Mouse (Mus musculus) kidney, postnatal 0 days (tissue): ENCODE results near the gene Gm11492. TPM values are rescaled to one million over a fixed set of nuclear protein-coding genes. Genes with fewer than 3 reads are reported as not detected.

Source experiments
- ATAC-seq: fragments of 200-750 bp; cut with Nextera tagmentation; replicated peaks from 2 replicates; pipeline ENCODE4 v1.8.0; 2017; ENCODE audit warnings: low read depth, moderate number of reproducible peaks, moderate TSS enrichment, moderate library complexity; ENCODE audit not compliant: low FRiP score
- DNase-seq: peaks from one replicate; pipeline ENCODE4 v3.0.0-alpha.2; 2016; ENCODE audit warnings: low spot score
- H3K27ac ChIP-seq: fragments of 300-500 bp; sonication (generic); 2 replicates; pipeline ENCODE4 v1.5.1; 2014; ENCODE audit warnings: mild to moderate bottlenecking
- H3K27me3 ChIP-seq: fragments of 300-500 bp; sonication (generic); 2 replicates; pipeline ENCODE4 v1.6.1; 2014; ENCODE audit warnings: low read length, mixed read lengths; ENCODE audit not compliant: insufficient read depth
- H3K36me3 ChIP-seq: fragments of 300-500 bp; sonication (generic); 2 replicates; pipeline ENCODE4 v1.6.1; 2014; ENCODE audit warnings: low read length, mixed read lengths; ENCODE audit not compliant: insufficient read depth
- H3K4me1 ChIP-seq: fragments of 300-500 bp; sonication (generic); replicated peaks from 2 replicates; pipeline ENCODE4 v1.6.1; 2014; ENCODE audit warnings: antibody characterized with exemption, low read length, mixed read lengths; ENCODE audit not compliant: insufficient read depth
- H3K4me2 ChIP-seq: fragments of 300-500 bp; sonication (generic); 2 replicates; pipeline ENCODE4 v1.6.1; 2014; ENCODE audit warnings: mild to moderate bottlenecking, low read length, moderate library complexity, mixed read lengths
- H3K4me3 ChIP-seq: fragments of 300-500 bp; sonication (generic); replicated peaks from 2 replicates; pipeline ENCODE4 v1.5.1; 2014; ENCODE audit warnings: low read depth, low read length
- H3K9ac ChIP-seq: fragments of 300-500 bp; sonication (generic); 2 replicates; pipeline ENCODE4 v1.6.1; 2014; ENCODE audit warnings: low read depth, low read length
- H3K9me3 ChIP-seq: fragments of 300-500 bp; sonication (generic); replicated peaks from 2 replicates; pipeline ENCODE4 v1.6.1; 2016; ENCODE audit warnings: low read length, inconsistent platforms, mixed read lengths
- CTCF ChIP-seq: IDR thresholded peaks from 2 replicates; pipeline ENCODE4 v1.5.1; 2016; ENCODE audit warnings: antibody characterized with exemption, low read depth, mild to moderate bottlenecking, moderate library complexity
- WGBS: fragments of 180-500 bp; shearing (Covaris S2); extraction: QIAGEN DNeasy Blood & Tissue Kit; methylation state at CpG from one replicate; pipeline ENCODE4 v1.1.7; 2014; 5-methylcytosine and 5-hydroxymethylcytosine counted together
- polyA plus RNA-seq: library from polyadenylated mRNA; unstranded; fragments of >200 nt; fragmentation: Nextera tagmentation; extraction: Ambion mirVana; gene quantifications from 2 replicates; pipeline ENCODE4 v1.2.1, GENCODE M21; 2015

Gene Gm11492
- polyA plus RNA-seq: not detected in 2 replicates

- no peak within 1 kb of the TSS for H3K9ac ChIP-seq
- H3K4me1 ChIP-seq: peaks cover 2% of the 10 kb centered on the region; the same call in 1 of the 2 replicates
- no peak within 1 kb of the TSS for H3K4me3 ChIP-seq
- H3K9me3 ChIP-seq: no peaks in the 10 kb centered on the region
- 79% methylated on average over 3 of the region's 3 CpGs for WGBS
- H3K27ac ChIP-seq: no peak within 1 kb of the TSS
- no peaks in the 10 kb centered on the region for H3K36me3 ChIP-seq
- TF ChIP-seq CTCF: no peak
- no peaks in the 10 kb centered on the region for H3K27me3 ChIP-seq
- ATAC-seq (no peak), DNase-seq (no peak)
- no peak within 1 kb of the TSS for H3K4me2 ChIP-seq
Observed at GRCm38 (mm10) chr11:87566501-87566900, at the start of gene Gm11492. Gm11492 (plus strand) TSS chr11:87566653.

- no peaks in the 10 kb centered on the region for H3K36me3 ChIP-seq
- WGBS: 5% methylated on average over 2 of the region's 2 CpGs
- no peaks in the 10 kb centered on the region for H3K27me3 ChIP-seq
- TF ChIP-seq CTCF: peak; percentile 84
- no peaks in the 10 kb centered on the region for H3K4me1 ChIP-seq
- no peaks in the 10 kb centered on the region for H3K9me3 ChIP-seq
- H3K9ac ChIP-seq: no peak overlapping the region
- H3K4me2 ChIP-seq: no peak overlapping the region
- H3K4me3 ChIP-seq: no peak overlapping the region
- H3K27ac ChIP-seq: no peak overlapping the region
- DNase-seq (peak; percentile 79), ATAC-seq (no peak)
Observed at GRCm38 (mm10) chr11:87519260-87519659, 47.2 kb upstream of the Gm11492 start.

- H3K4me3 ChIP-seq: no peak overlapping the region
- TF ChIP-seq CTCF: no peak
- no peak overlapping the region for H3K27ac ChIP-seq
- H3K4me1 ChIP-seq: no peaks in the 10 kb centered on the region
- H3K27me3 ChIP-seq: no peaks in the 10 kb centered on the region
- WGBS: 74% methylated on average over 5 of the region's 5 CpGs
- H3K9me3 ChIP-seq: no peaks in the 10 kb centered on the region
- H3K36me3 ChIP-seq: no peaks in the 10 kb centered on the region
- no peak overlapping the region for H3K9ac ChIP-seq
- ATAC-seq (no peak), DNase-seq (no peak)
- H3K4me2 ChIP-seq: no peak overlapping the region
Observed at GRCm38 (mm10) chr11:87523466-87523865, 43.0 kb upstream of the Gm11492 start.

GRCm38 (mm10) chr11:87523967-87524366, 42.5 kb upstream of the Gm11492 start:
- Histone ChIP-seq H3K4me3 (no peak overlapping the region), H3K9me3 (no peaks in the 10 kb centered on the region), H3K4me1 (no peaks in the 10 kb centered on the region), H3K27me3 (no peaks in the 10 kb centered on the region), H3K4me2 (no peak overlapping the region), H3K27ac (no peak overlapping the region), H3K9ac (no peak overlapping the region), H3K36me3 (no peaks in the 10 kb centered on the region)
- no peak for TF ChIP-seq CTCF
- DNase-seq (no peak), ATAC-seq (no peak)

- ATAC-seq (no peak), DNase-seq (no peak)
- Histone ChIP-seq H3K9ac (no peak overlapping the region), H3K9me3 (no peaks in the 10 kb centered on the region), H3K4me3 (no peak overlapping the region), H3K27ac (no peak overlapping the region), H3K27me3 (no peaks in the 10 kb centered on the region), H3K4me1 (no peaks in the 10 kb centered on the region), H3K4me2 (no peak overlapping the region), H3K36me3 (no peaks in the 10 kb centered on the region)
- no peak for TF ChIP-seq CTCF
Observed at GRCm38 (mm10) chr11:87524780-87525179, 41.7 kb upstream of the Gm11492 start.

GRCm38 (mm10) chr11:87527364-87527763, 39.1 kb upstream of the Gm11492 start:
- Histone ChIP-seq H3K4me3 (no peak overlapping the region), H3K9me3 (no peaks in the 10 kb centered on the region), H3K27me3 (no peaks in the 10 kb centered on the region), H3K9ac (no peak overlapping the region), H3K4me2 (no peak overlapping the region), H3K36me3 (no peaks in the 10 kb centered on the region), H3K27ac (no peak overlapping the region), H3K4me1 (no peaks in the 10 kb centered on the region)
- DNase-seq (no peak), ATAC-seq (no peak)
- WGBS: 67% methylated on average over 3 of the region's 3 CpGs
- TF ChIP-seq CTCF: no peak

GRCm38 (mm10) chr11:87527990-87528389, 38.5 kb upstream of the Gm11492 start:
- no peak for DNase-seq
- H3K4me1 ChIP-seq: no peaks in the 10 kb centered on the region
- no peak overlapping the region for H3K27ac ChIP-seq
- no peak overlapping the region for H3K4me3 ChIP-seq
- no peak overlapping the region for H3K9ac ChIP-seq
- H3K27me3 ChIP-seq: no peaks in the 10 kb centered on the region
- 48% methylated on average over 4 of the region's 4 CpGs for WGBS
- no peak overlapping the region for H3K4me2 ChIP-seq
- H3K36me3 ChIP-seq: no peaks in the 10 kb centered on the region
- H3K9me3 ChIP-seq: no peaks in the 10 kb centered on the region
- TF ChIP-seq CTCF: peak; percentile 56
- no peak for ATAC-seq
